Mouse (Mus musculus) limb, embryonic 14.5 days (tissue): Measurements from ENCODE around the gene Ablim1. TPM values are rescaled to one million over a fixed set of nuclear protein-coding genes. Genes with fewer than 3 reads are reported as not detected.

ENCODE experiments used
- ATAC-seq: fragments of 200-750 bp; cut with Nextera tagmentation; 2 replicates; pipeline ENCODE4 v1.8.0; 2017; ENCODE audit warnings: low read depth, moderate number of reproducible peaks, moderate TSS enrichment; ENCODE audit not compliant: low FRiP score
- DNase-seq: peaks from one replicate; pipeline ENCODE4 v3.0.0-alpha.2; 2015; ENCODE audit warnings: low spot score
- H3K27ac ChIP-seq: fragments of 300-500 bp; sonication (generic); replicated peaks from 2 replicates; pipeline ENCODE4 v1.5.1; 2014; ENCODE audit warnings: low read depth, mild to moderate bottlenecking, low read length, moderate library complexity, mixed read lengths
- H3K27me3 ChIP-seq: fragments of 300-500 bp; sonication (generic); 2 replicates; pipeline ENCODE4 v1.6.1; 2014; ENCODE audit warnings: low read length, mixed read lengths; ENCODE audit not compliant: control insufficient read depth, insufficient read depth
- H3K36me3 ChIP-seq: fragments of 300-500 bp; sonication (generic); 2 replicates; pipeline ENCODE4 v1.6.1; 2014; ENCODE audit warnings: mild to moderate bottlenecking, low read length, moderate library complexity, mixed read lengths; ENCODE audit not compliant: control insufficient read depth, insufficient read depth
- H3K4me1 ChIP-seq: fragments of 300-500 bp; sonication (generic); 2 replicates; pipeline ENCODE4 v1.6.1; 2014; ENCODE audit warnings: antibody characterized with exemption, low read length, mixed read lengths; ENCODE audit not compliant: control insufficient read depth, insufficient read depth
- H3K4me2 ChIP-seq: fragments of 300-500 bp; sonication (generic); replicated peaks from 2 replicates; pipeline ENCODE4 v1.6.1; 2014; ENCODE audit warnings: low read depth, mild to moderate bottlenecking, low read length, moderate library complexity; ENCODE audit not compliant: severe bottlenecking
- H3K4me3 ChIP-seq: fragments of 300-500 bp; sonication (generic); replicated peaks from 2 replicates; pipeline ENCODE4 v1.5.1; 2014; ENCODE audit warnings: low read length
- H3K9ac ChIP-seq: fragments of 300-500 bp; sonication (generic); 2 replicates; pipeline ENCODE4 v1.6.1; 2014; ENCODE audit warnings: mild to moderate bottlenecking, low read depth, low read length, moderate library complexity; ENCODE audit not compliant: severe bottlenecking
- H3K9me3 ChIP-seq: fragments of 300-500 bp; sonication (generic); 2 replicates; pipeline ENCODE4 v1.6.1; 2016; ENCODE audit warnings: low read length; ENCODE audit not compliant: control insufficient read depth
- POLR2A ChIP-seq: fragments of 200-500 bp; IDR thresholded peaks from 2 replicates; pipeline ENCODE4 v1.8.0; 2012; ENCODE audit warnings: inconsistent platforms, mild to moderate bottlenecking, moderate library complexity, borderline replicate concordance; ENCODE audit not compliant: insufficient read depth, insufficient read length; ENCODE audit errors: extremely low read depth
- WGBS: fragments of 180-500 bp; shearing (Covaris S2); extraction: QIAGEN DNeasy Blood & Tissue Kit; methylation state at CpG from one replicate; pipeline ENCODE4 v1.1.7; 2014; 5-methylcytosine and 5-hydroxymethylcytosine counted together
- polyA plus RNA-seq, 2 experiments: library from polyadenylated mRNA; depleted of rRNA in 1 of 2; stranded (reverse) in 1 of 2; unstranded in 1 of 2; fragments of >200 nt; fragmentation: Nextera tagmentation in 1 of 2; extraction: Ambion mirVana in 1 of 2; gene quantifications; 2 replicates each; pipeline versions ENCODE4 v1.2.1 to v1.2.3; 2012 to 2014

Gene Ablim1
- polyA plus RNA-seq, 2 experiments: 30.6 to 76.9 TPM

DNA sequence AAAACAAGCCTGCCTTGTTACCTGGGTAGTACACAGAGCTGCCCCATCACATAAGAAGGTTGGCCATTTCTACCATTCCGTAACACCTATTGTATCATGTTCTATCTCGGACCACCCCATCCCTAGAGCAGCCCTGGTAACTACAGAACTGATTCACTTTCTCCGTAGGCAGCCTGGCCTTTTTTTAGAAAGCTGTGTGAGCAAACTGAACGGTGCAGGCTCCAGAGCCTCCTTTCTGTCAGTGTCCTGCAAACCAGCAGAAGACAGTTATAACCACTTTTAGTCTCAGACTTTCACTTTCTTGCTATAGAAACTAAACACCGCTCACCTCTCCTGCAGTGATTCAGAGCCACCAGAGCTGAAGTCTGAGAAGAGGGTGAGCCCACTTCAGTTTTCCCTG, 314.1 kb downstream of the Ablim1 start:
- Histone ChIP-seq H3K27me3 (no peaks in the 10 kb centered on the region), H3K9ac (no peak overlapping the region), H3K4me3 (no peak overlapping the region), H3K4me2 (no peak overlapping the region), H3K4me1 (peaks cover 33% of the 10 kb centered on the region), H3K36me3 (no peaks in the 10 kb centered on the region), H3K9me3 (no peaks in the 10 kb centered on the region), H3K27ac (no peak overlapping the region)
- no peak for TF ChIP-seq POLR2A
- DNase-seq (no peak), ATAC-seq (no peak)
- 91% methylated on average over 5 of the region's 5 CpGs for WGBS

DNA sequence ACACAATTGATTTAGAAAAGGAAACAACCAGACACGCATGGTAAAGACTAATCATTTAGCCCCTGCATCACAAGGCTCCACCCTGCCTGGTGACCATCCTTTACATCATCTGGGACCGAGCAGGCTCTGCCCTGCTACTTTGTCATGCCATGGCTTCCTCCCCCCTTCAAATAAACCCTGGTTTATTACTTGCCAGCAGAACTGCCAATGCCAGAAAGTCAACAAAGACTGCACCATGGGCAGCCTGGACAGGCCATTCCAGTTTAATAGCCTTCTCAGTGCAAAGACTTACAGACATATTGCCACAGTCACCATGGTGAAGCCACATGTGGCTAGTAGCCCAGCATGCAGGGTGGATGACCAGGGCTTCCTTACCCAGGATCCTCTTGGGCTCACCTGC, 314.9 kb downstream of the Ablim1 start:
- TF ChIP-seq POLR2A: no peak
- Histone ChIP-seq H3K4me3 (no peak overlapping the region), H3K36me3 (no peaks in the 10 kb centered on the region), H3K4me2 (no peak overlapping the region), H3K4me1 (peaks cover 33% of the 10 kb centered on the region), H3K9ac (no peak overlapping the region), H3K27ac (no peak overlapping the region), H3K27me3 (no peaks in the 10 kb centered on the region), H3K9me3 (no peaks in the 10 kb centered on the region)
- ATAC-seq (no peak), DNase-seq (no peak)
- WGBS: 76% methylated on average over 2 of the region's 2 CpGs

GRCm38 (mm10) chr19:56998910-56999309, 315.8 kb downstream of the Ablim1 start:
- H3K4me3 ChIP-seq: no peak overlapping the region
- H3K9ac ChIP-seq: no peak overlapping the region
- H3K4me2 ChIP-seq: no peak overlapping the region
- H3K4me1 ChIP-seq: peaks cover 33% of the 10 kb centered on the region
- H3K9me3 ChIP-seq: no peaks in the 10 kb centered on the region
- ATAC-seq (no peak), DNase-seq (no peak)
- WGBS: 49% methylated on average over 2 of the region's 2 CpGs
- no peak for TF ChIP-seq POLR2A
- H3K27ac ChIP-seq: peak overlapping the region; percentile 55; the same call in 1 of the 2 replicates
- no peaks in the 10 kb centered on the region for H3K27me3 ChIP-seq
- no peaks in the 10 kb centered on the region for H3K36me3 ChIP-seq

DNA sequence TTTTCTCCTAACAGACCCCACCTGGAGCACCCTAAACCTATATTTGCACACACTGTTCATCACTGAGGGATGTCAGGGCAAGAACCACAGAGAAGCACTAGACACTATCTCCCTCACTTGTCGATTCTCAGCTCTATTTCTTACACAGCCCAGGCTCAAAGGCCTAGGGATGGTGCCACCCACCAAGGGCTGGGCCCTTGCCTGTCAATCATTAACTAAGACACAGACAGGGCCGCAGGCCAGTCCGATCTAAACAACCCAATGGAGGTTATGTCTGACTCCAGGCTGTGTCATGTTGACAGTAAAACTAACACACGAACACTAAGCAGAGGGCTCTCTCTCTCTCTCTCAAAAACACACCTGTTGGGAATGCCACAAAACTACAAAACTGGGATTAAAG, 316.4 kb downstream of the Ablim1 start:
- no peak overlapping the region for H3K4me3 ChIP-seq
- H3K27ac ChIP-seq: peak overlapping the region; percentile 69
- no peak overlapping the region for H3K9ac ChIP-seq
- TF ChIP-seq POLR2A: no peak
- H3K27me3 ChIP-seq: no peaks in the 10 kb centered on the region
- no peaks in the 10 kb centered on the region for H3K36me3 ChIP-seq
- peaks cover 28% of the 10 kb centered on the region for H3K4me1 ChIP-seq
- ATAC-seq: no peak
- WGBS: 74% methylated on average over 4 of the region's 4 CpGs
- no peaks in the 10 kb centered on the region for H3K9me3 ChIP-seq
- DNase-seq: no peak
- H3K4me2 ChIP-seq: no peak overlapping the region

- H3K4me2 ChIP-seq: peak overlapping the region; percentile 24; the same call in 1 of the 2 replicates
- H3K4me3 ChIP-seq: no peak overlapping the region
- H3K36me3 ChIP-seq: no peaks in the 10 kb centered on the region
- no peak overlapping the region for H3K9ac ChIP-seq
- no peaks in the 10 kb centered on the region for H3K27me3 ChIP-seq
- H3K4me1 ChIP-seq: peaks cover 26% of the 10 kb centered on the region
- peak; percentile 65 for ATAC-seq
- WGBS: 4% methylated on average over 10 of the region's 10 CpGs
- H3K9me3 ChIP-seq: no peaks in the 10 kb centered on the region
- DNase-seq: peak; percentile 62
- no peak for TF ChIP-seq POLR2A
- H3K27ac ChIP-seq: peak overlapping the region; percentile 57
Measured at GRCm38 (mm10) chr19:56997164-56997599, 317.5 kb downstream of the Ablim1 start.

- Histone ChIP-seq H3K27ac (no peak overlapping the region), H3K4me2 (no peak overlapping the region), H3K4me1 (peaks cover 26% of the 10 kb centered on the region), H3K9me3 (no peaks in the 10 kb centered on the region), H3K36me3 (no peaks in the 10 kb centered on the region), H3K27me3 (no peaks in the 10 kb centered on the region), H3K9ac (no peak overlapping the region), H3K4me3 (no peak overlapping the region)
- DNase-seq (no peak), ATAC-seq (no peak)
- no peak for TF ChIP-seq POLR2A
- 85% methylated on average over 4 of the region's 4 CpGs for WGBS
Measured at GRCm38 (mm10) chr19:56995441-56995840, 319.3 kb downstream of the Ablim1 start.
